ENCODE assay signal across 8 mouse cellular contexts in the genomic region with DNA sequence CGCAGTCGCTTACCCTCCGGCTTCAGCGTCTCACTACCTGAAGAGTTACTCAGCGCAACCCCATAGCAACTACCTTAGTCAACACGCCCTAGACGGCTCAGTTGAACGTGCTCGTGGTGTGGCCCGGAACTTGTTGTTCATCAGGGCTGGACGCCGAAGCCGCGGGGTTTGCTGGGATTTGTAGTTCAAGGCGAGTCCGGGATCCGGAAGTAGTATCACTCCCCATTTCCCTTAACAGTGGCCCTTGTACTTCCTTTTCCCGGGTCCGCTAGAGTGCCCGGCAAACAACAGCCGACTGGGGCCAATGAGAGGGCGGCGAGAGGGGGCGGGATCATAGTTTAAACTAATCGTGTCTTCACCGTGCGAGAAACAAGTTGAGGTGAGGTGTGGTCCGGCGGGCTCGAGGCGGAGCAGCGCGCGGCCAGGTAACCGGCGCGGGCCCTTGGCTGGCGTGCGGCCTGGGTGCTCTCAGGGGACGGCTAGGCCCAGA. TPM values are rescaled to one million over a fixed set of nuclear protein-coding genes. Genes with fewer than 3 reads are reported as not detected.
A peak's percentile ranks its signal among the peaks of the same experiment; 100 is the strongest.
DNase-seq lines count a peak whose midpoint lies in the region; ATAC-seq lines count a peak whose summit lies in the region.

A gene (minus strand): TSS at position 145 of the 490 bp plus-strand sequence.
A gene (plus strand): TSS at position 361 of the 490 bp plus-strand sequence.

- H3K36me3 ChIP-seq in hindbrain, embryonic 16.5 days (ENCODE audit: control insufficient read depth, insufficient read depth, low read length): no peaks in the 10 kb centered on the region
- H3K36me3 ChIP-seq in macrophage (ENCODE audit: inconsistent target): no peaks in the 10 kb centered on the region

- ATAC-seq in hindbrain, embryonic 16.5 days: peak; percentile 99

- H3K9me3 ChIP-seq in hindbrain, embryonic 16.5 days (ENCODE audit: control insufficient read depth, low read length): no peaks in the 10 kb centered on the region

- H3K4me1 ChIP-seq in hindbrain, embryonic 16.5 days (ENCODE audit: control insufficient read depth, insufficient read depth, low read depth, low read length): peaks cover 22% of the 10 kb centered on the region

- DNase-seq in WW6 (ENCODE audit: low read depth, low spot score): peak; percentile 96
- peak; percentile 78 to 90 for DNase-seq in cerebellum, postnatal 4 days (ENCODE audit: low spot score in 2 of 2)
- peak; percentile 98 for DNase-seq in gastrocnemius, adult 18-20 months (ENCODE audit: low spot score)
- peak; percentile 95 to 96 for DNase-seq in left cerebral cortex, adult 18-20 months (ENCODE audit: low spot score in 2 of 2)
- peak; percentile 98 for DNase-seq in right cerebral cortex, adult 18-20 months
- DNase-seq in urinary bladder, postnatal 10 days (ENCODE audit: low spot score): peak; percentile 92

- H3K4me3 ChIP-seq in hindbrain, embryonic 16.5 days (ENCODE audit: low read length): peak within 1 kb of the TSS; percentile 71
- peak within 1 kb of the TSS; percentile 88 for H3K4me3 ChIP-seq in macrophage (ENCODE audit: inconsistent target)

- H3K4me2 ChIP-seq in hindbrain, embryonic 16.5 days (ENCODE audit: low read length): peak within 1 kb of the TSS; percentile 75

- WGBS in hindbrain, embryonic 16.5 days: under 1% methylated on average over 40 of the region's 40 CpGs
- WGBS in macrophage (ENCODE audit: missing documents): under 1% methylated on average over 39 of the region's 40 CpGs

- H3K79me2 ChIP-seq in macrophage (ENCODE audit: inconsistent target): peaks cover 63% of the 10 kb centered on the region

- H3K9ac ChIP-seq in hindbrain, embryonic 16.5 days (ENCODE audit: low read depth, low read length): peak within 1 kb of the TSS; percentile 72

- H3K27ac ChIP-seq in hindbrain, embryonic 16.5 days (ENCODE audit: low read depth, low read length): peak within 1 kb of the TSS; percentile 78
- peak within 1 kb of the TSS; percentile 63 for H3K27ac ChIP-seq in macrophage

- no peaks in the 10 kb centered on the region for H3K27me3 ChIP-seq in hindbrain, embryonic 16.5 days (replicated peaks; ENCODE audit: control insufficient read depth, insufficient read depth, low read length)

RNA-seq across cellular contexts. Expression of the first gene that starts in this region (rescaled TPM):
- 1 to 10 TPM; 4.0 to 4.3 TPM for total RNA-seq in gastrocnemius, adult 18-20 months (2021)
- polyA plus RNA-seq in hindbrain, embryonic 16.5 days (2015; fragmentation: Nextera tagmentation; extraction: Ambion mirVana): 11.6 and 15.0 TPM in 2 replicates
- 1 to 10 TPM; 5.4 to 5.5 TPM for total RNA-seq in left cerebral cortex, adult 18-20 months (2021)
- total RNA-seq in macrophage (2018; cell fraction: chromatin; rRNA removed): 1 to 10 TPM in 19 of 26 experiments, under 1 TPM in 1, not detected in 6; 0.66 to 7.7 (median 2.6) TPM
- total RNA-seq in macrophage (2018; cell fraction: cytosol; rRNA removed): 1 to 10 TPM; 1.6 to 6.0 (median 3.1) TPM
- total RNA-seq in macrophage (2018; cell fraction: nucleus; rRNA removed): 10 to 100 TPM in 1 of 26 experiments, 1 to 10 TPM in 21, under 1 TPM in 1, not detected in 3; 0.97 to 10.3 (median 4.2) TPM
- 1.2 to 2.8 TPM (median 2.0 TPM) in 3 replicates for polyA plus RNA-seq in macrophage (2018)

RNA-seq across cellular contexts. Expression of the second gene that starts in this region (rescaled TPM):
- 10 to 100 TPM; 53.5 to 57.4 TPM for total RNA-seq in gastrocnemius, adult 18-20 months (2021)
- polyA plus RNA-seq in hindbrain, embryonic 16.5 days (2015; fragmentation: Nextera tagmentation; extraction: Ambion mirVana): 32.7 and 38.9 TPM in 2 replicates
- 100 to 1,000 TPM in 1 of 2 experiments, 10 to 100 TPM in 1; 93.8 to 106 TPM for total RNA-seq in left cerebral cortex, adult 18-20 months (2021)
- 100 to 1,000 TPM in 22 of 26 experiments, 10 to 100 TPM in 4; 50.3 to 433 (median 216) TPM for total RNA-seq in macrophage (2018; cell fraction: chromatin; rRNA removed)
- total RNA-seq in macrophage (2018; cell fraction: cytosol; rRNA removed): 100 to 1,000 TPM in 5 of 26 experiments, 10 to 100 TPM in 21; 37.1 to 112 (median 63.3) TPM
- 100 to 1,000 TPM in 11 of 26 experiments, 10 to 100 TPM in 15; 38.1 to 184 (median 91.0) TPM for total RNA-seq in macrophage (2018; cell fraction: nucleus; rRNA removed)
- polyA plus RNA-seq in macrophage (2018): 61.1 to 130 TPM (median 82.9 TPM) in 3 replicates

Comparison
In these comparisons a context has a peak if more than half of its experiments do, and no peak if none do; other contexts are left out.
1. Peak in every context shown above with its lines: DNase-seq, ATAC-seq, H3K4me3 ChIP-seq and H3K27ac ChIP-seq.